Mouse (Mus musculus): ENCODE measurements around the gene Myo10. TPM values are rescaled to one million over a fixed set of nuclear protein-coding genes. Genes with fewer than 3 reads are reported as not detected.
A peak's percentile ranks its signal among the peaks of the same experiment; 100 is the strongest.

Myo10 gene
- total and polyA plus RNA-seq, 3 experiments = 42.1 to 103 (median 63.9) TPM

- peak; percentile 92 for DNase-seq
Observed at GRCm38 (mm10) chr15:25843086-25843991, 221.0 kb downstream of the Myo10 start, which contains the start of gene Retreg1. TSS of gene Retreg1 (plus strand) at chr15:25843180.

GRCm38 (mm10) chr15:25844013-25844570, 221.8 kb downstream of the Myo10 start:
- DNase-seq = no peak

GRCm38 (mm10) chr15:25844771-25845170, 222.4 kb downstream of the Myo10 start:
- DNase-seq = no peak

GRCm38 (mm10) chr15:25847576-25848168, 225.3 kb downstream of the Myo10 start:
- no peak for DNase-seq

- DNase-seq = no peak
Observed at GRCm38 (mm10) chr15:25850552-25850951, 228.2 kb downstream of the Myo10 start.

GRCm38 (mm10) chr15:25854270-25854904, 232.1 kb downstream of the Myo10 start:
- DNase-seq = no peak

GRCm38 (mm10) chr15:25858611-25859058, 236.3 kb downstream of the Myo10 start:
- no peak for DNase-seq

- DNase-seq = peak; percentile 46
Observed at GRCm38 (mm10) chr15:25859469-25859868, 237.1 kb downstream of the Myo10 start.

GRCm38 (mm10) chr15:25861900-25862299, 239.6 kb downstream of the Myo10 start:
- DNase-seq = no peak

Other genes starting within 250 kb of the Myo10 start
- 1 to 10 TPM; 6.6 to 8.1 TPM for gene Basp1, start 208.8 kb upstream of the Myo10 start, total RNA-seq (2021)
- 2.4 and 4.2 TPM in 2 replicates for gene Basp1, start 208.8 kb upstream of the Myo10 start, polyA plus RNA-seq (2012; rRNA removed)
- 10 to 100 TPM; 31.1 to 40.7 TPM for gene Retreg1, start 220.7 kb downstream of the Myo10 start, total RNA-seq (2021)
- 8.9 and 16.4 TPM in 2 replicates for gene Retreg1, start 220.7 kb downstream of the Myo10 start, polyA plus RNA-seq (2012; rRNA removed)